Mouse (Mus musculus): ENCODE measurements around the gene Slc35a5. TPM values are rescaled to one million over a fixed set of nuclear protein-coding genes. Genes with fewer than 3 reads are reported as not detected.
A peak's percentile ranks its signal among the peaks of the same experiment; 100 is the strongest.

Slc35a5 gene
- 9.7 and 12.4 TPM in 2 replicates for polyA plus RNA-seq (2014; fragmentation: Nextera tagmentation; extraction: Ambion mirVana)

GRCm38 (mm10) chr16:45158522-45159388 is at the start of gene Slc35a5, which contains the start of gene Atg3:
Slc35a5 (minus strand) TSS chr16:45158706.
Atg3 (plus strand) TSS chr16:45158785.
- Histone ChIP-seq H3K27me3 (replicated peaks; ENCODE audit: control insufficient read depth, insufficient read depth, low read length) (no peaks in the 10 kb centered on the region), H3K36me3 (ENCODE audit: control insufficient read depth, insufficient read depth, low read length) (no peaks in the 10 kb centered on the region; the same call in 1 of the 2 replicates), H3K9me3 (ENCODE audit: control insufficient read depth, low read length) (no peaks in the 10 kb centered on the region), H3K4me2 (peak within 1 kb of the TSS; percentile 92), H3K9ac (ENCODE audit: low read depth, low read length) (peak within 1 kb of the TSS; percentile 91), H3K27ac (ENCODE audit: low read depth, low read length) (peak within 1 kb of the TSS; percentile 91), H3K4me1 (replicated peaks; ENCODE audit: control insufficient read depth, insufficient read depth, low read length) (no peaks in the 10 kb centered on the region; the same call in 1 of the 2 replicates), H3K4me3 (ENCODE audit: low read depth, low read length) (peak within 1 kb of the TSS; percentile 92)
- under 1% methylated on average over 63 of the region's 64 CpGs for WGBS
- DNase-seq (ENCODE audit: low spot score), result peak; percentile 90
- peak; percentile 94 for ATAC-seq (replicated peaks; ENCODE audit: low FRiP score)

GRCm38 (mm10) chr16:45204859-45205670 is 46.6 kb upstream of the Slc35a5 start:
- H3K27ac ChIP-seq (ENCODE audit: low read depth, low read length), result no peak overlapping the region
- H3K27me3 ChIP-seq (replicated peaks; ENCODE audit: control insufficient read depth, insufficient read depth, low read length), result no peaks in the 10 kb centered on the region
- H3K9me3 ChIP-seq (ENCODE audit: control insufficient read depth, low read length), result no peaks in the 10 kb centered on the region
- 62% methylated on average over 12 of the region's 12 CpGs for WGBS
- H3K4me2 ChIP-seq, result no peak overlapping the region
- no peak overlapping the region for H3K4me3 ChIP-seq (ENCODE audit: low read depth, low read length)
- no peaks in the 10 kb centered on the region for H3K36me3 ChIP-seq (ENCODE audit: control insufficient read depth, insufficient read depth, low read length)
- no peak overlapping the region for H3K9ac ChIP-seq (ENCODE audit: low read depth, low read length)
- ATAC-seq (replicated peaks; ENCODE audit: low FRiP score), result no peak
- DNase-seq (ENCODE audit: low spot score), result no peak
- H3K4me1 ChIP-seq (replicated peaks; ENCODE audit: control insufficient read depth, insufficient read depth, low read length), result no peaks in the 10 kb centered on the region

- H3K4me1 ChIP-seq (replicated peaks; ENCODE audit: control insufficient read depth, insufficient read depth, low read length), result no peaks in the 10 kb centered on the region
- H3K9ac ChIP-seq (ENCODE audit: low read depth, low read length), result no peak overlapping the region
- H3K9me3 ChIP-seq (ENCODE audit: control insufficient read depth, low read length), result no peaks in the 10 kb centered on the region
- H3K27ac ChIP-seq (ENCODE audit: low read depth, low read length), result no peak overlapping the region
- no peaks in the 10 kb centered on the region for H3K27me3 ChIP-seq (replicated peaks; ENCODE audit: control insufficient read depth, insufficient read depth, low read length)
- H3K36me3 ChIP-seq (ENCODE audit: control insufficient read depth, insufficient read depth, low read length), result no peaks in the 10 kb centered on the region
- no peak overlapping the region for H3K4me2 ChIP-seq
- DNase-seq (ENCODE audit: low spot score) (no peak), ATAC-seq (replicated peaks; ENCODE audit: low FRiP score) (no peak)
- no peak overlapping the region for H3K4me3 ChIP-seq (ENCODE audit: low read depth, low read length)
- 63% methylated on average over 4 of the region's 4 CpGs for WGBS
Observed at GRCm38 (mm10) chr16:45204438-45204837, 45.9 kb upstream of the Slc35a5 start.

GRCm38 (mm10) chr16:45201395-45201794 is 42.9 kb upstream of the Slc35a5 start:
- Histone ChIP-seq H3K27ac (ENCODE audit: low read depth, low read length) (no peak overlapping the region), H3K9me3 (ENCODE audit: control insufficient read depth, low read length) (no peaks in the 10 kb centered on the region), H3K4me3 (ENCODE audit: low read depth, low read length) (no peak overlapping the region), H3K4me2 (no peak overlapping the region), H3K36me3 (ENCODE audit: control insufficient read depth, insufficient read depth, low read length) (no peaks in the 10 kb centered on the region), H3K27me3 (replicated peaks; ENCODE audit: control insufficient read depth, insufficient read depth, low read length) (no peaks in the 10 kb centered on the region), H3K4me1 (replicated peaks; ENCODE audit: control insufficient read depth, insufficient read depth, low read length) (no peaks in the 10 kb centered on the region), H3K9ac (ENCODE audit: low read depth, low read length) (no peak overlapping the region)
- WGBS, result 72% methylated on average over 2 of the region's 2 CpGs
- no peak for DNase-seq (ENCODE audit: low spot score)
- no peak for ATAC-seq (replicated peaks; ENCODE audit: low FRiP score)

- no peak overlapping the region for H3K27ac ChIP-seq (ENCODE audit: low read depth, low read length)
- no peaks in the 10 kb centered on the region for H3K27me3 ChIP-seq (replicated peaks; ENCODE audit: control insufficient read depth, insufficient read depth, low read length)
- no peaks in the 10 kb centered on the region for H3K4me1 ChIP-seq (replicated peaks; ENCODE audit: control insufficient read depth, insufficient read depth, low read length)
- no peak for DNase-seq (ENCODE audit: low spot score)
- 38% methylated on average over 6 of the region's 6 CpGs for WGBS
- no peaks in the 10 kb centered on the region for H3K9me3 ChIP-seq (ENCODE audit: control insufficient read depth, low read length)
- H3K4me2 ChIP-seq, result no peak overlapping the region
- H3K36me3 ChIP-seq (ENCODE audit: control insufficient read depth, insufficient read depth, low read length), result no peaks in the 10 kb centered on the region
- H3K9ac ChIP-seq (ENCODE audit: low read depth, low read length), result no peak overlapping the region
- no peak overlapping the region for H3K4me3 ChIP-seq (ENCODE audit: low read depth, low read length)
- ATAC-seq (replicated peaks; ENCODE audit: low FRiP score), result no peak; the same call in 1 of the 2 replicates
Observed at GRCm38 (mm10) chr16:45196816-45197215, 38.3 kb upstream of the Slc35a5 start.

- H3K27me3 ChIP-seq (replicated peaks; ENCODE audit: control insufficient read depth, insufficient read depth, low read length), result no peaks in the 10 kb centered on the region
- H3K4me1 ChIP-seq (replicated peaks; ENCODE audit: control insufficient read depth, insufficient read depth, low read length), result no peaks in the 10 kb centered on the region
- H3K4me3 ChIP-seq (ENCODE audit: low read depth, low read length), result no peak overlapping the region
- no peak overlapping the region for H3K9ac ChIP-seq (ENCODE audit: low read depth, low read length)
- DNase-seq (ENCODE audit: low spot score), result no peak
- H3K27ac ChIP-seq (ENCODE audit: low read depth, low read length), result no peak overlapping the region
- peaks cover 2% of the 10 kb centered on the region; the same call in 1 of the 2 replicates for H3K36me3 ChIP-seq (ENCODE audit: control insufficient read depth, insufficient read depth, low read length)
- no peak overlapping the region for H3K4me2 ChIP-seq
- H3K9me3 ChIP-seq (ENCODE audit: control insufficient read depth, low read length), result no peaks in the 10 kb centered on the region
- peak; percentile 51; the same call in 1 of the 2 replicates for ATAC-seq (replicated peaks; ENCODE audit: low FRiP score)
- WGBS, result 10% methylated on average over 1 of the region's 1 CpGs
Observed at GRCm38 (mm10) chr16:45192613-45193012, 34.1 kb upstream of the Slc35a5 start.

GRCm38 (mm10) chr16:45181824-45182223 is 23.3 kb upstream of the Slc35a5 start:
- no peak overlapping the region for H3K4me3 ChIP-seq (ENCODE audit: low read depth, low read length)
- ATAC-seq (replicated peaks; ENCODE audit: low FRiP score) (no peak), DNase-seq (ENCODE audit: low spot score) (no peak)
- H3K36me3 ChIP-seq (ENCODE audit: control insufficient read depth, insufficient read depth, low read length), result peaks cover 7% of the 10 kb centered on the region; the same call in 1 of the 2 replicates
- H3K9me3 ChIP-seq (ENCODE audit: control insufficient read depth, low read length), result no peaks in the 10 kb centered on the region
- no peak overlapping the region for H3K9ac ChIP-seq (ENCODE audit: low read depth, low read length)
- H3K27ac ChIP-seq (ENCODE audit: low read depth, low read length), result no peak overlapping the region
- no peaks in the 10 kb centered on the region for H3K4me1 ChIP-seq (replicated peaks; ENCODE audit: control insufficient read depth, insufficient read depth, low read length)
- no peak overlapping the region for H3K4me2 ChIP-seq
- 90% methylated on average over 5 of the region's 5 CpGs for WGBS
- no peaks in the 10 kb centered on the region for H3K27me3 ChIP-seq (replicated peaks; ENCODE audit: control insufficient read depth, insufficient read depth, low read length)

GRCm38 (mm10) chr16:45178552-45178951 is 20.0 kb upstream of the Slc35a5 start:
- no peak overlapping the region for H3K27ac ChIP-seq (ENCODE audit: low read depth, low read length)
- no peaks in the 10 kb centered on the region for H3K9me3 ChIP-seq (ENCODE audit: control insufficient read depth, low read length)
- H3K9ac ChIP-seq (ENCODE audit: low read depth, low read length), result no peak overlapping the region
- 0 out of 2 replicates have a peak, but pooled peaks cover 3% of the 10 kb centered on the region for H3K36me3 ChIP-seq (ENCODE audit: control insufficient read depth, insufficient read depth, low read length)
- no peak overlapping the region for H3K4me3 ChIP-seq (ENCODE audit: low read depth, low read length)
- WGBS, result 93% methylated on average over 2 of the region's 2 CpGs
- H3K4me1 ChIP-seq (replicated peaks; ENCODE audit: control insufficient read depth, insufficient read depth, low read length), result no peaks in the 10 kb centered on the region
- H3K27me3 ChIP-seq (replicated peaks; ENCODE audit: control insufficient read depth, insufficient read depth, low read length), result no peaks in the 10 kb centered on the region
- DNase-seq (ENCODE audit: low spot score) (no peak), ATAC-seq (replicated peaks; ENCODE audit: low FRiP score) (no peak)
- H3K4me2 ChIP-seq, result no peak overlapping the region

Measured in liver, embryonic 11.5 days (tissue).